Mouse (Mus musculus): Measurements from ENCODE around the gene Prpsap1. TPM values are rescaled to one million over a fixed set of nuclear protein-coding genes. Genes with fewer than 3 reads are reported as not detected.
"Not testable (repeated sequence)": the region's sequence is repeated elsewhere in the genome, so short reads cannot be mapped to it uniquely, and the experiment has no call there.

Gene Prpsap1
- polyA plus RNA-seq, 1 experiment from 2014 or later = 150 TPM

DNA sequence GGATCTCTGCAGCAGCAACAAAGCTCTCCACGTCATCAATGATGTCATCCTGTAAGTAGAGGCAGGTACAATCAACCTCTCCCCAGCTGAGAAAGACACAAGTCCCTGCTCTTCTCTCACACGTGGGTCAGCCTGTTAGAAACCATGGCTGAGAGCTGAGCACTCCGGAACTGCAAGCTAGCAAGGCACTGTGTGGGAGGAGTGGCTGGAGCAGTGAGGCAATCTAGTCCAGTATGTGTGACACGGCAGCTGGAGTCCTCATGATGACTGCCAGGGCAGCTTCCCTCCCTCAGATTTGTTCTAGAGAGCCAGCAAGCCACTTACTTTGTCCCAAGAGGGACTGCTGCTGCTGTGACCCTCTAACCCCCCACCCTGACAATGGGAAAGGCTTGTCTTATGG is 21.7 kb downstream of the Prpsap1 start:
- H3K36me3 ChIP-seq (ENCODE audit: insufficient read depth, low read length) = peaks cover 49% of the 10 kb centered on the region
- H3K4me3 ChIP-seq (replicated peaks; ENCODE audit: low read depth, low read length) = no peak overlapping the region
- 48% methylated on average over 4 of the region's 4 CpGs for WGBS
- no peaks in the 10 kb centered on the region for H3K4me1 ChIP-seq (replicated peaks; ENCODE audit: insufficient read depth, low read length)
- H3K9me3 ChIP-seq (replicated peaks; ENCODE audit: low read length) = no peaks in the 10 kb centered on the region
- no peaks in the 10 kb centered on the region for H3K27me3 ChIP-seq (ENCODE audit: insufficient read depth, low read length)
- H3K9ac ChIP-seq (ENCODE audit: low read depth, low read length) = no peak overlapping the region
- H3K4me2 ChIP-seq (ENCODE audit: low read length) = no peak overlapping the region
- H3K27ac ChIP-seq = no peak overlapping the region
- ATAC-seq (replicated peaks; ENCODE audit: low FRiP score, low read depth) (no peak), DNase-seq (ENCODE audit: low spot score) (peak; percentile 56)
- TF ChIP-seq CTCF (IDR thresholded peaks at IDR 0.05; ENCODE audit: low read depth) = no peak

DNA sequence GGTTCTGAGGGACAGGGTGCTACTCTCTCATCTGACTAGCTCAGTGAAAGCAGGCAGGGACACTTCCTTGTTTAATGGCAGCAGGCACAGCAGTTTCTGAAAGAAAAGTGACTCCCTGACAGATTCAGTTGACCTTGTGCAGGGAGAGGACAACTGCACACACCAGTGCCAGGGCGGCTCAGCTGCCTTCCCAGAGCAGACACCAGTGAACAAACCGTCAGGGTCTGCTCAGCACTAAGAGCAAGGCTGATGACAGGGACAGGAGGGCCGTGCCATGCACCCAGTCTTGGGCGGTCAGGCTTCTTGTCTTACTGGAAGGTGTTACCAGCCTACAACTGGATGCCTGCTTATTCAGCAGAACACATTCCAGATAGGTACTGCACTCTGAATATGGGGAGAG is 23.1 kb downstream of the Prpsap1 start:
- 76% methylated on average over 4 of the region's 4 CpGs for WGBS
- H3K4me1 ChIP-seq (replicated peaks; ENCODE audit: insufficient read depth, low read length) = no peaks in the 10 kb centered on the region

DNA sequence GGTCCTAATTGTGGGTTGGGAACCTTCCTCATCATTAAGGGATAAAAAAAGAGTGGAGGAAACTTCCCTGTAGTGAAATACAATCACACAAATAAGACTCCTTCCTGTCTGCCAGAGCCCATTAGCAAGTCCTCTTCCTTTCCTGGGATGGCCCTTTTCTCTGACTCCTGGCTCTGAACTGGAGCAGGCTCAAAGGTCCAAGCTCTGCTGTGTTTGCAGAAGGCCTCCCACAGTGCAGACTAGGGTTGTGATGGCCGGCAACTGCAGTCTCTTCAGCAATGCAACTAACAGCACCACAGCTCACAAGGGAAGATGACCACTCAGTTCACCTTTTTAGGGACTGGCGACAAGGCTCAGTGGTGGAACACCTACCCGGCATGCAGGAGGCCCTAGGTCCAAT is 23.8 kb downstream of the Prpsap1 start:
- H3K4me2 ChIP-seq (ENCODE audit: low read length) = no peak overlapping the region
- H3K27ac ChIP-seq = no peak overlapping the region
- no peaks in the 10 kb centered on the region for H3K4me1 ChIP-seq (replicated peaks; ENCODE audit: insufficient read depth, low read length)
- no peak for TF ChIP-seq CTCF (IDR thresholded peaks at IDR 0.05; ENCODE audit: low read depth)
- no peak for ATAC-seq (replicated peaks; ENCODE audit: low FRiP score, low read depth)
- H3K9me3 ChIP-seq (replicated peaks; ENCODE audit: low read length) = no peaks in the 10 kb centered on the region
- no peak for DNase-seq (ENCODE audit: low spot score)
- no peak overlapping the region for H3K9ac ChIP-seq (ENCODE audit: low read depth, low read length)
- H3K27me3 ChIP-seq (ENCODE audit: insufficient read depth, low read length) = no peaks in the 10 kb centered on the region
- 81% methylated on average over 3 of the region's 3 CpGs for WGBS
- peaks cover 30% of the 10 kb centered on the region for H3K36me3 ChIP-seq (ENCODE audit: insufficient read depth, low read length)
- no peak overlapping the region for H3K4me3 ChIP-seq (replicated peaks; ENCODE audit: low read depth, low read length)

More for the DNA sequence above, 23.1 kb downstream of the Prpsap1 start:
- TF ChIP-seq CTCF (IDR thresholded peaks at IDR 0.05; ENCODE audit: low read depth) = no peak
- H3K9ac ChIP-seq (ENCODE audit: low read depth, low read length) = no peak overlapping the region
- no peak overlapping the region for H3K4me3 ChIP-seq (replicated peaks; ENCODE audit: low read depth, low read length)
- DNase-seq (ENCODE audit: low spot score) = no peak
- H3K27ac ChIP-seq = no peak overlapping the region
- no peaks in the 10 kb centered on the region for H3K9me3 ChIP-seq (replicated peaks; ENCODE audit: low read length)
- H3K36me3 ChIP-seq (ENCODE audit: insufficient read depth, low read length) = peaks cover 36% of the 10 kb centered on the region
- no peak overlapping the region for H3K4me2 ChIP-seq (ENCODE audit: low read length)
- no peaks in the 10 kb centered on the region for H3K27me3 ChIP-seq (ENCODE audit: insufficient read depth, low read length)
- ATAC-seq (replicated peaks; ENCODE audit: low FRiP score, low read depth) = no peak

DNA sequence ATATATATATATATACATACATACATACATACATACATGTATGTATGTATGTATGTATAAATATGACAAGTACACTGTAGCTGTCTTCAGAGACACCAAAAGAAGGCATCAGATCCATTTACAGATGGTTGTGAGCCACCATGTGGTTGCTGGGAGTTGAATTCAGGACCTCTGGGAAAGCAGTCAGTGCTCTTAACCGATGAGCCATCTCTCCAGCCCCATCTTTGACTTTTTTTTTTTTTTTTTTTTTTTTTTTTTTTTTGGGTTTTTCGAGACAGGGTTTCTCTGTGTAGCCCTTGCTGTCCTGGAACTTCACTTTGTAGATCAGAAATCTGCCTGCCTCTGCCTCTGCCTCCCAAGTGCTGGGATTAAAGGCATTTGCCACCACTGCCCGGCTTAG is 25.7 kb downstream of the Prpsap1 start:
- not testable (repeated sequence) for ATAC-seq (replicated peaks; ENCODE audit: low FRiP score, low read depth); H3K4me2 ChIP-seq (ENCODE audit: low read length); DNase-seq (ENCODE audit: low spot score); H3K9ac ChIP-seq (ENCODE audit: low read depth, low read length); H3K27ac ChIP-seq; H3K4me1 ChIP-seq (replicated peaks; ENCODE audit: insufficient read depth, low read length); H3K4me3 ChIP-seq (replicated peaks; ENCODE audit: low read depth, low read length); H3K9me3 ChIP-seq (replicated peaks; ENCODE audit: low read length); H3K27me3 ChIP-seq (ENCODE audit: insufficient read depth, low read length)
- H3K36me3 ChIP-seq (ENCODE audit: insufficient read depth, low read length) = peaks cover 28% of the 10 kb centered on the region
- WGBS = 80% methylated on average over 3 of the region's 3 CpGs

DNA sequence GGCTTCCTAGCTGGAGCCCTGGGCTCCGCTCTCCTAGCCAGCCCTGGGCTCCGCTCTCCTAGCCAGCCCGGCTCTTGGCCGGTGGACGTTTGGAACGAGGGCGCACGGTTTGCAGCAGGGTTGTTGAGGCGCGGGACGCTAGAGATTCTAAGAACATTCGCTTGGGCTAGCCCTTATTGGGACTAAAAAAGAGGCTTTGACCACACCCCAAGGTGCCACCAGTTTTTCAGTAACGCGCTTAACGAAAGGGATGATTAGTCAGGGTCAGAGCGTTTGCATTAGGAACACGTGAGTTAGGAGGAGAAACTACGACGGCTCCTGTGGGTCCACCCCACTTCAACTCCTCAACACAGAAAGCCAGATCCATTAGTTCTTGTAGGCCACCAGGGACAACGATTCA is 27.9 kb downstream of the Prpsap1 start, which contains the start of gene Qrich2:
Gene Qrich2, minus strand, starts transcription at position 101 of the 400 bp plus-strand sequence.
- DNase-seq (ENCODE audit: low spot score) (no peak), ATAC-seq (replicated peaks; ENCODE audit: low FRiP score, low read depth) (no peak)
- Histone ChIP-seq H3K4me2 (ENCODE audit: low read length) (no peak within 1 kb of the TSS), H3K9ac (ENCODE audit: low read depth, low read length) (no peak within 1 kb of the TSS), H3K27me3 (ENCODE audit: insufficient read depth, low read length) (no peaks in the 10 kb centered on the region), H3K9me3 (replicated peaks; ENCODE audit: low read length) (no peaks in the 10 kb centered on the region), H3K27ac (no peak within 1 kb of the TSS), H3K36me3 (ENCODE audit: insufficient read depth, low read length) (peaks cover 11% of the 10 kb centered on the region), H3K4me1 (replicated peaks; ENCODE audit: insufficient read depth, low read length) (no peaks in the 10 kb centered on the region), H3K4me3 (replicated peaks; ENCODE audit: low read depth, low read length) (no peak within 1 kb of the TSS)
- 69% methylated on average over 20 of the region's 20 CpGs for WGBS
- TF ChIP-seq CTCF (IDR thresholded peaks at IDR 0.05; ENCODE audit: low read depth) = no peak

DNA sequence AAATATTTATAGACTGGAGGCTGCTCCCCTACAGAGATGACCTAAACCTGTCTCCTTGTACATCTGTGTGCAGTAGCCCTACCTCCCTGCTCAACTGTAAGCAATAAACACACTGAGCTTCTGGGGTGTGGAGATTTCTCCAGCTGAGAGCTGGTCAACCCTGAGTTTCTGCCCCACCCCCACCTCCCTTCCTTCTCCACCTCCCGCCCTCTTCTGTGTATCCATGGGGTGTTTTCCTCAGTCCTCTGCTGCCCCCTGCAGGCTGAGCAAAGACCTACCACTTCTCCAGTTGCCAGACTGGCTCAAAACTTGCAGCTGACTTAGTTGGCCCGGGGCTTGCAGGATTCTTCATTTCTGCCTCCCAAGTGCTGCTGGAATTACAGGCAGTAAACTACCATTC is 30.2 kb downstream of the Prpsap1 start:
- no peaks in the 10 kb centered on the region for H3K27me3 ChIP-seq (ENCODE audit: insufficient read depth, low read length)
- no peak overlapping the region for H3K4me3 ChIP-seq (replicated peaks; ENCODE audit: low read depth, low read length)
- no peaks in the 10 kb centered on the region for H3K9me3 ChIP-seq (replicated peaks; ENCODE audit: low read length)
- no peak overlapping the region for H3K27ac ChIP-seq
- no peaks in the 10 kb centered on the region for H3K36me3 ChIP-seq (ENCODE audit: insufficient read depth, low read length)
- no peaks in the 10 kb centered on the region for H3K4me1 ChIP-seq (replicated peaks; ENCODE audit: insufficient read depth, low read length)
- ATAC-seq (replicated peaks; ENCODE audit: low FRiP score, low read depth) = peak; percentile 72
- H3K9ac ChIP-seq (ENCODE audit: low read depth, low read length) = no peak overlapping the region
- peak; percentile 95 for DNase-seq (ENCODE audit: low spot score)
- WGBS = 5% methylated on average over 2 of the region's 2 CpGs
- no peak overlapping the region for H3K4me2 ChIP-seq (ENCODE audit: low read length)
- peak; percentile 90 for TF ChIP-seq CTCF (IDR thresholded peaks at IDR 0.05; ENCODE audit: low read depth)

DNA sequence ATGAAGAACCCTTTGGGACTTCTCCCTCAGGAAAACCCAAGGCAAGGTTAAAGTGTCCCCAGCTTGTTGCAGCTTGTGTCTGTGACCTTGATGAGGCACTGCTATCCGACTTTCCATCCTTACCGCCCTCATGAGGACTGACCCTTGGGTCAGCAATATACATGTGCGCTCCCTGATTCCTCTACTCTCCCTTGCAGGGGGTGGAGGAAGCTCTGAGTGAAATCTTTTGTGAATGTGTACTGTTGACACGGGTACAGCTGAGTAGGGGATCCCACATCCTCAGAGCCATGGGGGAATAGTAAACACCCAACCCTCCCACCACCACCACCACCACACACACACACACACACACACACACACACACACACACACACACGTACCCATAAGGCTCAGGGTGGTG is 30.7 kb downstream of the Prpsap1 start:
- no peak overlapping the region for H3K4me3 ChIP-seq (replicated peaks; ENCODE audit: low read depth, low read length)
- ATAC-seq (replicated peaks; ENCODE audit: low FRiP score, low read depth) = peak; percentile 13; the same call in 1 of the 2 replicates
- H3K36me3 ChIP-seq (ENCODE audit: insufficient read depth, low read length) = no peaks in the 10 kb centered on the region
- no peaks in the 10 kb centered on the region for H3K27me3 ChIP-seq (ENCODE audit: insufficient read depth, low read length)
- no peaks in the 10 kb centered on the region for H3K9me3 ChIP-seq (replicated peaks; ENCODE audit: low read length)
- WGBS = 50% methylated on average over 5 of the region's 5 CpGs
- H3K4me1 ChIP-seq (replicated peaks; ENCODE audit: insufficient read depth, low read length) = no peaks in the 10 kb centered on the region
- no peak overlapping the region for H3K9ac ChIP-seq (ENCODE audit: low read depth, low read length)
- TF ChIP-seq CTCF (IDR thresholded peaks at IDR 0.05; ENCODE audit: low read depth) = no peak
- DNase-seq (ENCODE audit: low spot score) = no peak
- H3K4me2 ChIP-seq (ENCODE audit: low read length) = no peak overlapping the region
- H3K27ac ChIP-seq = no peak overlapping the region; the same call in 1 of the 2 replicates
